Mouse (Mus musculus): Measurements from ENCODE around the gene Gm36864.

GRCm38 (mm10) chr7:44246984-44247470 lies 11.1 kb downstream of the Gm36864 start:
- TF ChIP-seq POLR2A (IDR thresholded peaks at IDR 0.05; ENCODE audit: insufficient read length, low read depth): no peak
- no peak for TF ChIP-seq MYOG (IDR thresholded peaks at IDR 0.05; ENCODE audit: control insufficient read depth in 1 of 3, insufficient read depth in 1 of 3, insufficient read length in 2 of 3, low read depth in 2 of 3)
- no peak for TF ChIP-seq USF1 (IDR thresholded peaks at IDR 0.05; ENCODE audit: low read depth)
- no peak for TF ChIP-seq POLR2AphosphoS2 (IDR thresholded peaks at IDR 0.05; ENCODE audit: insufficient read length, low read depth)
- TF ChIP-seq MYOD1 (IDR thresholded peaks at IDR 0.05; ENCODE audit: control insufficient read depth in 1 of 3, insufficient read length in 2 of 3, low read depth in 2 of 3): peak in 1 of 3 experiments; percentile 0
- no peak for TF ChIP-seq TCF3 (IDR thresholded peaks at IDR 0.05; ENCODE audit: insufficient read length, low read depth)
- TF ChIP-seq CEBPB (IDR thresholded peaks at IDR 0.05; ENCODE audit: insufficient read depth, poor library complexity, severe bottlenecking): no peak
- no peak for TF ChIP-seq MAX (IDR thresholded peaks at IDR 0.05; ENCODE audit: low read depth)

Measured in myocyte (in vitro differentiated cells).